8 mouse cellular contexts compared by ENCODE assay signal in genomic region chr13:99343876-99344598, GRCm38 (mm10). TPM values are rescaled to one million over a fixed set of nuclear protein-coding genes. Genes with fewer than 3 reads are reported as not detected.
A peak's percentile ranks its signal among the peaks of the same experiment; 100 is the strongest.
DNase-seq lines count a peak whose midpoint lies in the region; ATAC-seq and TF ChIP-seq lines count a peak whose summit lies in the region.

No protein-coding gene starts in this region.

- no peaks in the 10 kb centered on the region for H3K27me3 ChIP-seq in liver, adult 2 months (ENCODE audit: control insufficient read depth, insufficient read depth, low read length)
- H3K27me3 ChIP-seq in intestine, embryonic 14.5 days (replicated peaks; ENCODE audit: control insufficient read depth, insufficient read depth, low read length), result no peaks in the 10 kb centered on the region
- no peaks in the 10 kb centered on the region for H3K27me3 ChIP-seq in midbrain, embryonic 12.5 days

- H3K9ac ChIP-seq in liver, adult 2 months (ENCODE audit: low read depth, low read length), result peak overlapping the region; percentile 92
- peak overlapping the region; percentile 84 for H3K9ac ChIP-seq in intestine, embryonic 14.5 days (ENCODE audit: low read length)
- H3K9ac ChIP-seq in midbrain, embryonic 12.5 days (replicated peaks), result peak overlapping the region; percentile 83

- H3K36me3 ChIP-seq in liver, adult 2 months (ENCODE audit: control insufficient read depth, insufficient read depth, low read length), result peaks cover 23% of the 10 kb centered on the region
- H3K36me3 ChIP-seq in intestine, embryonic 14.5 days (ENCODE audit: control insufficient read depth, insufficient read depth, low read length), result peaks cover 49% of the 10 kb centered on the region
- peaks cover 41% of the 10 kb centered on the region for H3K36me3 ChIP-seq in midbrain, embryonic 12.5 days

- TF ChIP-seq CTCF in liver, adult 2 months (IDR thresholded peaks at IDR 0.05; ENCODE audit: low read depth, low read length), result no peak

- peak overlapping the region; percentile 79 for H3K27ac ChIP-seq in liver, adult 2 months (replicated peaks; ENCODE audit: insufficient read depth, low read depth, low read length)
- peak overlapping the region; percentile 82 for H3K27ac ChIP-seq in intestine, embryonic 14.5 days (ENCODE audit: low read depth)
- H3K27ac ChIP-seq in midbrain, embryonic 12.5 days (replicated peaks), result peak overlapping the region; percentile 79

- peak overlapping the region; percentile 81 for H3K4me2 ChIP-seq in intestine, embryonic 14.5 days (ENCODE audit: low read length)
- peak overlapping the region; percentile 69 for H3K4me2 ChIP-seq in midbrain, embryonic 12.5 days (replicated peaks)

- peaks cover 7% of the 10 kb centered on the region; the same call in 1 of the 2 replicates for H3K4me1 ChIP-seq in liver, adult 2 months (ENCODE audit: control insufficient read depth, insufficient read depth, low read length)
- peaks cover 12% of the 10 kb centered on the region; the same call in 1 of the 2 replicates for H3K4me1 ChIP-seq in intestine, embryonic 14.5 days (replicated peaks; ENCODE audit: control insufficient read depth, insufficient read depth, low read length)
- H3K4me1 ChIP-seq in midbrain, embryonic 12.5 days, result peaks cover 17% of the 10 kb centered on the region

- H3K4me3 ChIP-seq in liver, adult 2 months (ENCODE audit: insufficient read depth, low read depth, low read length), result peak overlapping the region; percentile 92
- peak overlapping the region; percentile 97 for H3K4me3 ChIP-seq in intestine, embryonic 14.5 days (ENCODE audit: low read depth, low read length)
- H3K4me3 ChIP-seq in midbrain, embryonic 12.5 days, result peak overlapping the region; percentile 77

- no peaks in the 10 kb centered on the region for H3K9me3 ChIP-seq in intestine, embryonic 14.5 days (ENCODE audit: control insufficient read depth, low read length)
- H3K9me3 ChIP-seq in midbrain, embryonic 12.5 days, result no peaks in the 10 kb centered on the region

- DNase-seq in liver, adult 2 months (ENCODE audit: extremely low read depth, low read depth, low spot score), result peak; percentile 74
- no peak for DNase-seq in liver
- no peak for DNase-seq in intestine, embryonic 14.5 days (ENCODE audit: low spot score)
- DNase-seq in ovary, postnatal 10 days (ENCODE audit: low spot score), result no peak
- DNase-seq in spleen, adult 18-20 months, result no peak
- no peak for DNase-seq in ovary, postnatal 36 days (ENCODE audit: low spot score)

- no peaks in the 10 kb centered on the region for H3K79me2 ChIP-seq in liver, adult 2 months (ENCODE audit: control insufficient read depth, insufficient read depth, low read length)

- TF ChIP-seq POLR2A in liver, adult 2 months (IDR thresholded peaks at IDR 0.05; ENCODE audit: extremely low read depth, insufficient read depth, low read length), result no peak

- under 1% methylated on average over 30 of the region's 30 CpGs for WGBS in liver, adult 2 months
- WGBS in intestine, embryonic 14.5 days, result 2% methylated on average over 29 of the region's 30 CpGs
- WGBS in midbrain, embryonic 12.5 days, result 3% methylated on average over 30 of the region's 30 CpGs

- 0 out of 2 replicates have a peak, but pooled peaks have one; percentile 15 for ATAC-seq in common myeloid progenitor, adult 5-6 weeks (replicated peaks; ENCODE audit: low read depth, poor library complexity, severe bottlenecking)
- peak; percentile 82 for ATAC-seq in intestine, embryonic 14.5 days (replicated peaks; ENCODE audit: low FRiP score, low TSS enrichment, low read depth)
- ATAC-seq in midbrain, embryonic 12.5 days (ENCODE audit: low FRiP score, low read depth), result peak; percentile 13; the same call in 1 of the 2 replicates

RNA-seq across cellular contexts. Expression of gene Ptcd2, which starts 0.5 kb away (rescaled TPM):
- 30.3 and 35.6 TPM in 2 replicates for total RNA-seq in liver, adult 2 months (2014; rRNA removed)
- 16.4 and 17.4 TPM in 2 replicates for polyA plus RNA-seq in liver, adult 2 months (2012; rRNA removed)
- total RNA-seq in common myeloid progenitor, adult 5-6 weeks (2017), result 60.5 and 64.4 TPM in 2 replicates
- 54.6 and 58.7 TPM in 2 replicates for polyA plus RNA-seq in intestine, embryonic 14.5 days (2014; fragmentation: Nextera tagmentation; extraction: Ambion mirVana)
- polyA plus RNA-seq in midbrain, embryonic 12.5 days (2016; fragmentation: Nextera tagmentation; extraction: Ambion mirVana), result 47.8 and 48.4 TPM in 2 replicates

RNA-seq across cellular contexts. Expression of gene Mrps27, which starts 0.5 kb away (rescaled TPM):
- 19.3 and 19.8 TPM in 2 replicates for total RNA-seq in liver, adult 2 months (2014; rRNA removed)
- polyA plus RNA-seq in liver, adult 2 months (2012; rRNA removed), result 15.9 and 24.1 TPM in 2 replicates
- 28.6 and 35.0 TPM in 2 replicates for total RNA-seq in common myeloid progenitor, adult 5-6 weeks (2017)
- 69.7 and 71.1 TPM in 2 replicates for polyA plus RNA-seq in intestine, embryonic 14.5 days (2014; fragmentation: Nextera tagmentation; extraction: Ambion mirVana)
- polyA plus RNA-seq in midbrain, embryonic 12.5 days (2016; fragmentation: Nextera tagmentation; extraction: Ambion mirVana), result 46.7 and 49.3 TPM in 2 replicates

Comparison
In these comparisons a context has a peak if more than half of its experiments do, and no peak if none do; other contexts are left out.
1. ATAC-seq: peak in every context shown above with its lines; median percentile 82 in intestine, embryonic 14.5 days; 15 in common myeloid progenitor, adult 5-6 weeks; 13 in midbrain, embryonic 12.5 days.